9 mouse cellular contexts compared by ENCODE assay signal in the genomic region with DNA sequence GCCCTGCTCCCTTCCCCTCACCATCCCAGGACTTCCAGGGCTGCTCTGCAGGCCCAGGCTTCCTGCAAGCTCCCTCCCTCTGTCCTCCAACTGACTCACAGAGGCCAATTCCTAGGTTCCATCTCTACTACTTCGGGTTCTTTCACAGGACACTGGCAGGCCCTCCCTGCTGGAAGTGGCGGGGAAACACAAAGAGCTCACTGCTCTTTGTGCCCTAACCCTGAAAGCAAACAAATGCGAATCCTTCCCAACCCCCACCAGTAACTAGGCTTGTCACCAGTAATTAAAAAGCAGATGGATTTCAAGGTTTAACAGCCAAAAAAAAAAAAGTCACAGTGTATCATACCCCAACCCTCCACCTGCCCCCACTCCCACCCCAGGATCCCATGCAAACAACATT. TPM values are rescaled to one million over a fixed set of nuclear protein-coding genes. Genes with fewer than 3 reads are reported as not detected.
A peak's percentile ranks its signal among the peaks of the same experiment; 100 is the strongest.
DNase-seq lines count a peak whose midpoint lies in the region; ATAC-seq and TF ChIP-seq lines count a peak whose summit lies in the region.
"Had no signal": no experiment of that assay in that cellular context is flagged by ENCODE, and none has a peak within 500 bp of the region (broad histone marks: within the 10 kb centered on the region; RNA-seq: fewer than 3 reads in every experiment).

No protein-coding gene starts in this region.

- TF ChIP-seq EP300 in lung, postnatal 0 days (IDR thresholded peaks at IDR 0.05): no peak
- TF ChIP-seq EP300 in stomach, postnatal 0 days (optimal IDR thresholded peaks at IDR 0.05): no peak

- WGBS in lung, postnatal 0 days: 25% methylated on average over 3 of the region's 3 CpGs
- 0% methylated on average over 3 of the region's 3 CpGs for WGBS in forebrain, embryonic 13.5 days
- 15% methylated on average over 3 of the region's 3 CpGs for WGBS in liver, embryonic 13.5 days (ENCODE audit: insufficient replicate concordance)
- WGBS in stomach, postnatal 0 days: 28% methylated on average over 3 of the region's 3 CpGs

- no peaks in the 10 kb centered on the region for H3K9me3 ChIP-seq in lung, postnatal 0 days (ENCODE audit: low read length)
- no peaks in the 10 kb centered on the region for H3K9me3 ChIP-seq in forebrain, embryonic 13.5 days (replicated peaks)
- H3K9me3 ChIP-seq in liver, embryonic 13.5 days (replicated peaks): no peaks in the 10 kb centered on the region
- H3K9me3 ChIP-seq in stomach, postnatal 0 days (ENCODE audit: control insufficient read depth, low read length): no peaks in the 10 kb centered on the region

- H3K9ac ChIP-seq in lung, postnatal 0 days (replicated peaks; ENCODE audit: low read depth): no peak overlapping the region
- H3K9ac ChIP-seq in forebrain, embryonic 13.5 days: peak overlapping the region; percentile 92
- H3K9ac ChIP-seq in liver, embryonic 13.5 days: peak overlapping the region; percentile 89
- 0 out of 2 replicates have a peak overlapping the region, but pooled peaks have one; percentile 8 for H3K9ac ChIP-seq in stomach, postnatal 0 days (ENCODE audit: low read length)

- no peak for ATAC-seq in lung, postnatal 0 days
- no peak for ATAC-seq in forebrain, embryonic 13.5 days
- no peak for ATAC-seq in liver, embryonic 13.5 days (ENCODE audit: low read depth)
- no peak for ATAC-seq in stomach, postnatal 0 days (ENCODE audit: low FRiP score, low TSS enrichment)

- no peaks in the 10 kb centered on the region for H3K36me3 ChIP-seq in lung, postnatal 0 days (ENCODE audit: insufficient read depth, low read length)
- no peaks in the 10 kb centered on the region for H3K36me3 ChIP-seq in forebrain, embryonic 13.5 days (ENCODE audit: poor library complexity, severe bottlenecking)
- peaks cover 16% of the 10 kb centered on the region for H3K36me3 ChIP-seq in liver, embryonic 13.5 days
- H3K36me3 ChIP-seq in stomach, postnatal 0 days (ENCODE audit: control insufficient read depth, insufficient read depth, low read length): no peaks in the 10 kb centered on the region

- no peak overlapping the region for H3K4me3 ChIP-seq in lung, postnatal 0 days (ENCODE audit: low read depth, low read length)
- H3K4me3 ChIP-seq in forebrain, embryonic 13.5 days: peak overlapping the region; percentile 83
- H3K4me3 ChIP-seq in liver, embryonic 13.5 days (replicated peaks): peak overlapping the region; percentile 84
- H3K4me3 ChIP-seq in stomach, postnatal 0 days (ENCODE audit: low read depth, low read length): peak overlapping the region; percentile 74; the same call in 1 of the 2 replicates

- H3K27ac ChIP-seq in lung, postnatal 0 days (ENCODE audit: low read length): no peak overlapping the region
- peak overlapping the region; percentile 86 for H3K27ac ChIP-seq in forebrain, embryonic 13.5 days
- H3K27ac ChIP-seq in liver, embryonic 13.5 days: peak overlapping the region; percentile 92
- H3K27ac ChIP-seq in stomach, postnatal 0 days (replicated peaks): no peak overlapping the region

- peaks cover 7% of the 10 kb centered on the region; the same call in 1 of the 2 replicates for H3K4me1 ChIP-seq in lung, postnatal 0 days (ENCODE audit: insufficient read depth, low read depth, low read length)
- H3K4me1 ChIP-seq in forebrain, embryonic 13.5 days: peaks cover 30% of the 10 kb centered on the region
- H3K4me1 ChIP-seq in liver, embryonic 13.5 days (replicated peaks): peaks cover 70% of the 10 kb centered on the region
- H3K4me1 ChIP-seq in stomach, postnatal 0 days (replicated peaks; ENCODE audit: control insufficient read depth, insufficient read depth): no peaks in the 10 kb centered on the region

- H3K27me3 ChIP-seq in lung, postnatal 0 days (replicated peaks; ENCODE audit: insufficient read depth, low read length): no peaks in the 10 kb centered on the region
- H3K27me3 ChIP-seq in forebrain, embryonic 13.5 days: no peaks in the 10 kb centered on the region
- H3K27me3 ChIP-seq in liver, embryonic 13.5 days: no peaks in the 10 kb centered on the region
- H3K27me3 ChIP-seq in stomach, postnatal 0 days (ENCODE audit: control insufficient read depth, insufficient read depth, low read length): no peaks in the 10 kb centered on the region

- H3K4me2 ChIP-seq in lung, postnatal 0 days (replicated peaks; ENCODE audit: low read depth, low read length): peak overlapping the region; percentile 91
- H3K4me2 ChIP-seq in forebrain, embryonic 13.5 days: peak overlapping the region; percentile 82
- peak overlapping the region; percentile 75 for H3K4me2 ChIP-seq in liver, embryonic 13.5 days
- H3K4me2 ChIP-seq in stomach, postnatal 0 days (replicated peaks; ENCODE audit: low read depth): peak overlapping the region; percentile 82

- no peak for TF ChIP-seq CTCF in lung, postnatal 0 days (IDR thresholded peaks at IDR 0.05)
- no peak for TF ChIP-seq CTCF in stomach, postnatal 0 days (IDR thresholded peaks at IDR 0.05; ENCODE audit: low read depth)

- DNase-seq in lung, postnatal 0 days (ENCODE audit: low spot score): no peak
- DNase-seq in lung, postnatal 25 days (ENCODE audit: low spot score): no peak
- no peak for DNase-seq in liver, embryonic 13.5 days
- peak; percentile 44 for DNase-seq in stomach, postnatal 0 days (ENCODE audit: low spot score)
- DNase-seq in ovary, adult 18-20 months (ENCODE audit: low spot score): no peak
- no peak for DNase-seq in gastrocnemius, postnatal 4 days (ENCODE audit: low spot score in 2 of 2)
- DNase-seq in thymus, postnatal 25 days: no peak

RNA-seq across cellular contexts. Expression of a gene that starts 1.4 kb away (rescaled TPM):
- 31.8 and 32.4 TPM in 2 replicates for polyA plus RNA-seq in lung, postnatal 0 days (2015; fragmentation: Nextera tagmentation; extraction: Ambion mirVana)
- 76.4 and 80.6 TPM in 2 replicates for polyA plus RNA-seq in forebrain, embryonic 13.5 days (2015; fragmentation: Nextera tagmentation; extraction: Ambion mirVana)
- 47.0 and 57.9 TPM in 2 replicates for polyA plus RNA-seq in liver, embryonic 13.5 days (2015; fragmentation: Nextera tagmentation; extraction: Ambion mirVana)
- 54.3 and 54.6 TPM in 2 replicates for polyA plus RNA-seq in stomach, postnatal 0 days (2015; fragmentation: Nextera tagmentation; extraction: Ambion mirVana)
- 10 to 100 TPM; 22.9 to 23.7 TPM for total RNA-seq in gastrocnemius, postnatal 4 days (2021)

RNA-seq across cellular contexts. Expression of a gene that starts 19.7 kb away (rescaled TPM):
- polyA plus RNA-seq in lung, postnatal 0 days (2015; fragmentation: Nextera tagmentation; extraction: Ambion mirVana): not detected in 2 replicates
- not detected in 2 replicates for polyA plus RNA-seq in forebrain, embryonic 13.5 days (2015; fragmentation: Nextera tagmentation; extraction: Ambion mirVana)
- polyA plus RNA-seq in liver, embryonic 13.5 days (2015; fragmentation: Nextera tagmentation; extraction: Ambion mirVana): not detected in 2 replicates
- polyA plus RNA-seq in stomach, postnatal 0 days (2015; fragmentation: Nextera tagmentation; extraction: Ambion mirVana): not detected in 2 replicates
- total RNA-seq in gastrocnemius, postnatal 4 days (2021): not detected
- total RNA-seq: left cerebral cortex, adult 8-10 months had no signal

RNA-seq across cellular contexts. Expression of a gene that starts 35.9 kb away (rescaled TPM):
- 0.14 and 0.41 TPM in 2 replicates for polyA plus RNA-seq in lung, postnatal 0 days (2015; fragmentation: Nextera tagmentation; extraction: Ambion mirVana)
- polyA plus RNA-seq in forebrain, embryonic 13.5 days (2015; fragmentation: Nextera tagmentation; extraction: Ambion mirVana): 0.05 TPM in 1 of 2 replicates, not detected in the other
- polyA plus RNA-seq in liver, embryonic 13.5 days (2015; fragmentation: Nextera tagmentation; extraction: Ambion mirVana): 0.03 TPM in 1 of 2 replicates, not detected in the other
- 0.02 TPM in 1 of 2 replicates, not detected in the other for polyA plus RNA-seq in stomach, postnatal 0 days (2015; fragmentation: Nextera tagmentation; extraction: Ambion mirVana)
- under 1 TPM; 0.05 to 0.07 TPM for total RNA-seq in gastrocnemius, postnatal 4 days (2021)

RNA-seq across cellular contexts. Expression of a gene that starts 37.9 kb away (rescaled TPM):
- not detected in 2 replicates for polyA plus RNA-seq in lung, postnatal 0 days (2015; fragmentation: Nextera tagmentation; extraction: Ambion mirVana)
- not detected in 2 replicates for polyA plus RNA-seq in forebrain, embryonic 13.5 days (2015; fragmentation: Nextera tagmentation; extraction: Ambion mirVana)
- polyA plus RNA-seq in liver, embryonic 13.5 days (2015; fragmentation: Nextera tagmentation; extraction: Ambion mirVana): not detected in 2 replicates
- 0.02 TPM in 1 of 2 replicates, not detected in the other for polyA plus RNA-seq in stomach, postnatal 0 days (2015; fragmentation: Nextera tagmentation; extraction: Ambion mirVana)
- under 1 TPM; 0.05 to 0.08 TPM for total RNA-seq in gastrocnemius, postnatal 4 days (2021)

RNA-seq across cellular contexts. Expression of a gene that starts 57.3 kb away (rescaled TPM):
- polyA plus RNA-seq in lung, postnatal 0 days (2015; fragmentation: Nextera tagmentation; extraction: Ambion mirVana): not detected in 2 replicates
- polyA plus RNA-seq in forebrain, embryonic 13.5 days (2015; fragmentation: Nextera tagmentation; extraction: Ambion mirVana): not detected in 2 replicates
- not detected in 2 replicates for polyA plus RNA-seq in liver, embryonic 13.5 days (2015; fragmentation: Nextera tagmentation; extraction: Ambion mirVana)
- not detected in 2 replicates for polyA plus RNA-seq in stomach, postnatal 0 days (2015; fragmentation: Nextera tagmentation; extraction: Ambion mirVana)
- not detected for total RNA-seq in gastrocnemius, postnatal 4 days (2021)
- total RNA-seq: left cerebral cortex, adult 8-10 months had no signal

Comparison
In these comparisons a context has a peak if more than half of its experiments do, and no peak if none do; other contexts are left out.
1. H3K27ac ChIP-seq: peak in forebrain, embryonic 13.5 days (single experiment) and liver, embryonic 13.5 days (single experiment); none in lung, postnatal 0 days (single experiment) and stomach, postnatal 0 days (single experiment).
2. Peak in every context shown above with its lines, with median percentiles within 50 percentile points of each other: H3K4me2 ChIP-seq.